Mouse (Mus musculus) kidney, postnatal 14 days (tissue): Measurements from ENCODE around the gene Trub2.
"Not testable (repeated sequence)": the region's sequence is repeated elsewhere in the genome, so short reads cannot be mapped to it uniquely, and the experiment has no call there.

Experiments
- DNase-seq: peaks from one replicate; pipeline ENCODE4 v3.0.0; 2022; ENCODE audit warnings: mixed read lengths

Gene Trub2

GRCm38 (mm10) chr2:29787937-29788681 is at the start of gene Trub2:
Gene Trub2, minus strand, starts transcription at chr2:29788502.
- peak; percentile 91 for DNase-seq

- no peak for DNase-seq
These were observed 47.1 kb upstream of the Trub2 start for GRCm38 (mm10) chr2:29835391-29835899.

- DNase-seq, result no peak
These were observed 45.5 kb upstream of the Trub2 start for GRCm38 (mm10) chr2:29833796-29834195.

- no peak for DNase-seq
These were observed 42.8 kb upstream of the Trub2 start for GRCm38 (mm10) chr2:29831106-29831505.

GRCm38 (mm10) chr2:29827709-29828024 is 39.4 kb upstream of the Trub2 start:
- DNase-seq, result no peak

GRCm38 (mm10) chr2:29826926-29827708 is 38.8 kb upstream of the Trub2 start:
- DNase-seq, result peak; percentile 97

- DNase-seq, result no peak
These were observed 38.1 kb upstream of the Trub2 start for GRCm38 (mm10) chr2:29826318-29826925.

GRCm38 (mm10) chr2:29820025-29820817 is 31.9 kb upstream of the Trub2 start, which contains the start of gene Urm1:
Gene Urm1, plus strand, starts transcription at chr2:29820075.
- DNase-seq, result peak; percentile 80

- DNase-seq, result no peak
These were observed 31.1 kb upstream of the Trub2 start for GRCm38 (mm10) chr2:29819363-29819762.

GRCm38 (mm10) chr2:29817426-29818232 is 29.3 kb upstream of the Trub2 start:
- peak; percentile 90 for DNase-seq

- DNase-seq, result no peak
These were observed 27.5 kb upstream of the Trub2 start for GRCm38 (mm10) chr2:29815678-29816371.

GRCm38 (mm10) chr2:29803400-29803831 is 15.1 kb upstream of the Trub2 start:
- peak; percentile 49 for DNase-seq

- DNase-seq, result no peak
These were observed 14.5 kb upstream of the Trub2 start for GRCm38 (mm10) chr2:29802827-29803201.

- DNase-seq, result peak; percentile 98
These were observed 13.9 kb upstream of the Trub2 start, which contains the start of gene Slc27a4 for GRCm38 (mm10) chr2:29802075-29802826. Gene Slc27a4, plus strand, starts transcription at chr2:29802634.

GRCm38 (mm10) chr2:29792772-29793487 is 4.6 kb upstream of the Trub2 start:
- no peak for DNase-seq

- peak; percentile 94 for DNase-seq
These were observed 991 bp downstream of the Trub2 start, which contains the start of gene Coq4 for GRCm38 (mm10) chr2:29787104-29787917. Gene Coq4, plus strand, starts transcription at chr2:29787493.

GRCm38 (mm10) chr2:29784290-29784689 is 4.0 kb downstream of the Trub2 start:
- no peak for DNase-seq

- not testable (repeated sequence) for DNase-seq
These were observed 7.0 kb downstream of the Trub2 start for GRCm38 (mm10) chr2:29781256-29781655.

GRCm38 (mm10) chr2:29773323-29773722 is 15.0 kb downstream of the Trub2 start:
- no peak for DNase-seq
